Mouse (Mus musculus) yolk sac, embryonic 10.5 days (tissue): ENCODE measurements at regions not wholly inside any gene's neighbourhood (a gene's known extent, or its start where the extent isn't known, plus 50 kb on each side); places are given as distances from the start of the nearest gene placed in this dataset.

Experiments
- DNase-seq: peaks from one replicate; pipeline ENCODE4 v3.0.0-alpha.2; 2017; ENCODE audit warnings: low spot score

- DNase-seq: no peak
Observed at GRCm38 (mm10) chr10:51792030-51792429, 114.5 kb downstream of the Rfx6 start.

- no peak for DNase-seq
Observed at GRCm38 (mm10) chr10:51793876-51794275, 116.3 kb downstream of the Rfx6 start.

GRCm38 (mm10) chr10:51816626-51817025 lies 139.1 kb downstream of the Rfx6 start:
- DNase-seq: no peak

- DNase-seq: no peak
Observed at GRCm38 (mm10) chr10:51823900-51824299, 146.3 kb downstream of the Rfx6 start.

- no peak for DNase-seq
Observed at GRCm38 (mm10) chr10:51826431-51826964, 148.9 kb downstream of the Rfx6 start.

- no peak for DNase-seq
Observed at GRCm38 (mm10) chr10:51832459-51832858, 154.9 kb downstream of the Rfx6 start.

GRCm38 (mm10) chr10:51843099-51843498 lies 165.5 kb downstream of the Rfx6 start:
- no peak for DNase-seq

GRCm38 (mm10) chr10:51846287-51846686 lies 168.7 kb downstream of the Rfx6 start:
- no peak for DNase-seq

- DNase-seq: no peak
Observed at GRCm38 (mm10) chr10:51869409-51869808, 152.9 kb upstream of the Vgll2 start.

GRCm38 (mm10) chr10:51911066-51911691 lies 111.1 kb upstream of the Vgll2 start:
- no peak for DNase-seq

GRCm38 (mm10) chr10:51912096-51912495 lies 110.2 kb upstream of the Vgll2 start:
- DNase-seq: no peak

GRCm38 (mm10) chr10:51926644-51927043 lies 95.7 kb upstream of the Vgll2 start:
- DNase-seq: no peak

- DNase-seq: no peak
Observed at GRCm38 (mm10) chr10:51929341-51929740, 93.0 kb upstream of the Vgll2 start.

GRCm38 (mm10) chr10:51930266-51930665 lies 92.0 kb upstream of the Vgll2 start:
- no peak for DNase-seq

GRCm38 (mm10) chr10:51930696-51931095 lies 91.6 kb upstream of the Vgll2 start:
- DNase-seq: no peak

GRCm38 (mm10) chr10:51935482-51935881 lies 86.8 kb upstream of the Vgll2 start:
- no peak for DNase-seq

GRCm38 (mm10) chr10:51941192-51941591 lies 81.1 kb upstream of the Vgll2 start:
- DNase-seq: no peak

GRCm38 (mm10) chr10:51945701-51946100 lies 76.6 kb upstream of the Vgll2 start:
- no peak for DNase-seq

- DNase-seq: no peak
Observed at GRCm38 (mm10) chr10:51946189-51946588, 76.1 kb upstream of the Vgll2 start.

- DNase-seq: no peak
Observed at GRCm38 (mm10) chr10:51946881-51947280, 75.4 kb upstream of the Vgll2 start.

GRCm38 (mm10) chr10:51950016-51950415 lies 72.3 kb upstream of the Vgll2 start:
- no peak for DNase-seq

GRCm38 (mm10) chr10:51952021-51952420 lies 70.3 kb upstream of the Vgll2 start:
- DNase-seq: no peak

- peak; percentile 31 for DNase-seq
Observed at GRCm38 (mm10) chr10:51956493-51956892, 65.8 kb upstream of the Vgll2 start.

GRCm38 (mm10) chr10:51961497-51961896 lies 60.8 kb upstream of the Vgll2 start:
- no peak for DNase-seq
